Mouse (Mus musculus): ENCODE data around the gene Dpm1. TPM values are rescaled to one million over a fixed set of nuclear protein-coding genes. Genes with fewer than 3 reads are reported as not detected.

Dpm1 gene
- polyA plus RNA-seq, 2 experiments, result 18.4 to 90.6 TPM

DNA sequence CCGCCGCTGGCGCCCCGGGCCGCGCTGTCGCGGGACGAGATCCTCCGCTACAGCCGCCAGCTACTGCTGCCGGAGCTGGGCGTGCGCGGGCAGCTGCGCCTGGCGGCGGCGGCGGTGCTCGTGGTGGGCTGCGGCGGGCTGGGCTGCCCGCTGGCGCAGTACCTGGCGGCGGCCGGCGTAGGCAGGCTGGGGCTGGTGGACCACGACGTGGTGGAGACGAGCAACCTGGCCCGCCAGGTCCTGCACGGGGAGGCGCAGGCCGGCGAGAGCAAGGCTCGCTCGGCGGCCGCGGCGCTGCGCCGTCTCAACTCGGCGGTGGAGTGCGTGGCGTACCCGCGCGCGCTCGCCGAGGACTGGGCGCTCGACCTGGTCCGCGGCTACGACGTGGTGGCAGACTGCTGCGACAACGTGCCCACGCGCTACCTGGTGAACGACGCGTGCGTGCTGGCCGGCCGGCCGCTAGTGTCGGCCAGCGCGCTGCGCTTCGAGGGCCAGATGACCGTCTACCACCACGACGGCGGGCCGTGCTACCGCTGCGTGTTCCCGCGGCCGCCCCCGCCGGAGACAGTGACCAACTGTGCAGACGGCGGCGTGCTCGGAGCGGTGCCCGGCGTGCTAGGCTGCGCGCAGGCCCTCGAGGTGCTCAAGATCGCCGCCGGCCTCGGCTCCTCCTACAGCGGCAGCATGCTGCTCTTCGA lies 531 bp upstream of the Dpm1 start:
- TF ChIP-seq POLR2A (IDR thresholded peaks at IDR 0.05; ENCODE audit: borderline replicate concordance, extremely low read depth, insufficient read depth, insufficient read length), result no peak
- peak overlapping the region; percentile 97 for H3K4me2 ChIP-seq (replicated peaks; ENCODE audit: low read depth, low read length, severe bottlenecking)
- H3K9me3 ChIP-seq (ENCODE audit: control insufficient read depth, low read length), result no peaks in the 10 kb centered on the region
- peak; percentile 42; the same call in 1 of the 2 replicates for ATAC-seq (ENCODE audit: low FRiP score, low read depth)
- DNase-seq (ENCODE audit: low spot score), result no peak
- H3K4me1 ChIP-seq (ENCODE audit: control insufficient read depth, insufficient read depth, low read length), result peaks cover 19% of the 10 kb centered on the region
- peak overlapping the region; percentile 100 for H3K4me3 ChIP-seq (replicated peaks; ENCODE audit: low read length)
- peaks cover 31% of the 10 kb centered on the region for H3K36me3 ChIP-seq (ENCODE audit: control insufficient read depth, insufficient read depth, low read length)
- H3K27ac ChIP-seq (replicated peaks; ENCODE audit: low read depth, low read length), result peak overlapping the region; percentile 91
- 9% methylated on average over 61 of the region's 105 CpGs for WGBS
- H3K9ac ChIP-seq (ENCODE audit: low read depth, low read length, severe bottlenecking), result peak overlapping the region; percentile 93
- H3K27me3 ChIP-seq (ENCODE audit: control insufficient read depth, insufficient read depth, low read length), result no peaks in the 10 kb centered on the region

DNA sequence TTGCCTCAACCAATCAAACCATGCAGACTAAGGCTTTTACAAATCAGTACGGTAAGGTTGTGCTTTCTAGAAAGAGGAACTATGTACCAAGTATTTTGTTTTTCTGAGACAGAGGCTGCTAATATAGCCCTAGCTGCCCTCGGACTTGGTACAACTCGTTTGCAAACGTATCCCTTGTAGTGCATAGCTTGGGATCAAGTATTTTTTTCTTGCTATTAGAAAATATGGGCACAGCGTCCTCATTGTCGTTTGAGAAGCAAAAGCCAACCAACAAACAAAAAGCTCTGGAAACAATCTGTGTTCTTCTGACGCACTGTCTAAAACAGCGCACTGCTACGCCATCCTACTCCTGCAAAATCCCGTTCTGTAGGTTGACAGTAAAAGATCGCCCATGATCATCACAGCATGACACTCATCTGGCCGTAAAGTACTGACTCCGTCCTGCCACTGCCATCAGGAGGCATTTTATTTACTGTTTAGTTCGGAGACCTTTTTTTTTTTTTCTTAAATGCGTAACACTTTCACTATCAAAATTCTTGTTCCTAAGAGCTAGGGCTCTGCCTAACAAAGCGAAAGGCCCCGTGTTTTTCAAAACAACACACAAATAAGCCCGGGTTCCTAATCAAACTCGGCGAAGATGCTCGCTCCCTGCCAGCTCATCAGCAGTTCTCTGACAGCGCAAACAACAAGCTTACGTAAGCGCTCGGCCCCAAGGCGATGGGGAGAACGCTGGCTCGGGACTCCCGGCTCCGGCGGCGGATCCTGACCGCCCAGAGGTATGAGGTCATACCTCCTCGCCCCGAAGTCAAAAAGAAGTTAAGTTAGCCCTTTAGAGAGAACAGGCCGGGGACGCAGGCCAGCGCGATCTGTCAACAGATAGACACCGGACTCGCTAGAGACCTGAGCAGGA lies 1.0 kb downstream of the Dpm1 start:
- H3K27me3 ChIP-seq (ENCODE audit: control insufficient read depth, insufficient read depth, low read length), result no peaks in the 10 kb centered on the region
- H3K4me2 ChIP-seq (replicated peaks; ENCODE audit: low read depth, low read length, severe bottlenecking), result peak overlapping the region; percentile 97
- ATAC-seq (ENCODE audit: low FRiP score, low read depth) (no peak), DNase-seq (ENCODE audit: low spot score) (no peak)
- peak overlapping the region; percentile 93 for H3K9ac ChIP-seq (ENCODE audit: low read depth, low read length, severe bottlenecking)
- no peak for TF ChIP-seq POLR2A (IDR thresholded peaks at IDR 0.05; ENCODE audit: borderline replicate concordance, extremely low read depth, insufficient read depth, insufficient read length)
- peak overlapping the region; percentile 91 for H3K27ac ChIP-seq (replicated peaks; ENCODE audit: low read depth, low read length)
- 18% methylated on average over 41 of the region's 41 CpGs for WGBS
- H3K36me3 ChIP-seq (ENCODE audit: control insufficient read depth, insufficient read depth, low read length), result peaks cover 46% of the 10 kb centered on the region
- no peaks in the 10 kb centered on the region for H3K9me3 ChIP-seq (ENCODE audit: control insufficient read depth, low read length)
- H3K4me3 ChIP-seq (replicated peaks; ENCODE audit: low read length), result peak overlapping the region; percentile 100
- peaks cover 19% of the 10 kb centered on the region for H3K4me1 ChIP-seq (ENCODE audit: control insufficient read depth, insufficient read depth, low read length)

DNA sequence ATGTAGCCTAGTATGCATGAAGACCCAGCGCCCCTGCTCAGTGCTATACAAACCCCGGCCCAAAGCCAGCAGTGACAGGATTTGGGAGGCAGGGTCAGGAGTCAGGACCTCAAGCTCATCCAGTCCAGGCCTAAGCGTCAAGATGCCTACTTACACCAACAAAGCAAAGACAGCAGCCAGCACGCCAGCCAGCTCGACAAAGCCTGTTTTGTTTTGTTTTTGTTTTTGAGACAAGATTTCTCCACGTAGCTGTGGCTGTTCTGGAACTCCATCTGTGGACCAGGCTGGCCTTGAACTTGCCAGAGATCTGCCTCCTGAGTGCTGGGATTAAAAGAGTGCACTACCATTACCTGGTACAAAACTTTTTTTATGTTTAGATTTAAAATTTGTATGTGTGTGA lies 7.1 kb downstream of the Dpm1 start:
- 84% methylated on average over 6 of the region's 6 CpGs for WGBS
- DNase-seq (ENCODE audit: low spot score) (no peak), ATAC-seq (ENCODE audit: low FRiP score, low read depth) (no peak)
- Histone ChIP-seq H3K27ac (replicated peaks; ENCODE audit: low read depth, low read length) (no peak overlapping the region), H3K9ac (ENCODE audit: low read depth, low read length, severe bottlenecking) (no peak overlapping the region), H3K27me3 (ENCODE audit: control insufficient read depth, insufficient read depth, low read length) (no peaks in the 10 kb centered on the region), H3K4me3 (replicated peaks; ENCODE audit: low read length) (no peak overlapping the region), H3K9me3 (ENCODE audit: control insufficient read depth, low read length) (no peaks in the 10 kb centered on the region), H3K4me1 (ENCODE audit: control insufficient read depth, insufficient read depth, low read length) (no peaks in the 10 kb centered on the region), H3K36me3 (ENCODE audit: control insufficient read depth, insufficient read depth, low read length) (peaks cover 78% of the 10 kb centered on the region), H3K4me2 (replicated peaks; ENCODE audit: low read depth, low read length, severe bottlenecking) (no peak overlapping the region)
- TF ChIP-seq POLR2A (IDR thresholded peaks at IDR 0.05; ENCODE audit: borderline replicate concordance, extremely low read depth, insufficient read depth, insufficient read length), result no peak

DNA sequence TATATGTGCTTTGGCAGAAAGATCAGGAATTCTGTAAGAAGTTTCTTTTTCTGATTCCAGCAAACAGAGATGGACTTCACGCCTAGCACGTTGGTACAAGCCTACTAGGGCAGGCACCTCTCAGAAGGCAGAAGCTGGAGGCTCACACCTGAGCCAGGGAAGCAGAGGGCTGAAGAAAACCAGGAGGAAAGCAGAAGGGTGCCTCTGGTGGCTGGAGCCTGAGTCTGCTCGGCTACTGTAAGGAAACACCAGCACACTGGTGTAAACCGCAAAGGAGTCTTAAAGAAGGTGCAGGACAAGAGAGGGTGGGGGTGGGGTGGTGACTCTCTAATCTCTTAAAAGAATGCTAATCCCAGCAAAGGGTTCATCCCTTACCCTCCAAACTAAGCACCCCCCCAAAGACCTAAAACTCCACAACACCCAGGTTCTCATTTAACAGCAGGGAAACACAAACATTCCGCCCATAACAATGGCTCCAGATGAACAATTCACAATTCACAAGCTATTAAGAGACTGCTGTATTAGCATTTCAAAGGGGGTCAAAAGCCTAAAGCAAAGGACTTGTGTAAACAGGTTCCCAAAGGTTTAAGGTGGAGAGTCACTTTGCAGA lies 16.5 kb downstream of the Dpm1 start:
- no peak overlapping the region for H3K4me3 ChIP-seq (replicated peaks; ENCODE audit: low read length)
- no peak overlapping the region for H3K27ac ChIP-seq (replicated peaks; ENCODE audit: low read depth, low read length)
- H3K27me3 ChIP-seq (ENCODE audit: control insufficient read depth, insufficient read depth, low read length), result no peaks in the 10 kb centered on the region
- H3K4me1 ChIP-seq (ENCODE audit: control insufficient read depth, insufficient read depth, low read length), result no peaks in the 10 kb centered on the region
- no peak overlapping the region for H3K9ac ChIP-seq (ENCODE audit: low read depth, low read length, severe bottlenecking)
- WGBS, result 45% methylated on average over 5 of the region's 5 CpGs
- H3K4me2 ChIP-seq (replicated peaks; ENCODE audit: low read depth, low read length, severe bottlenecking), result no peak overlapping the region
- DNase-seq (ENCODE audit: low spot score) (no peak), ATAC-seq (ENCODE audit: low FRiP score, low read depth) (no peak)
- H3K9me3 ChIP-seq (ENCODE audit: control insufficient read depth, low read length), result no peaks in the 10 kb centered on the region
- TF ChIP-seq POLR2A (IDR thresholded peaks at IDR 0.05; ENCODE audit: borderline replicate concordance, extremely low read depth, insufficient read depth, insufficient read length), result no peak
- H3K36me3 ChIP-seq (ENCODE audit: control insufficient read depth, insufficient read depth, low read length), result peaks cover 84% of the 10 kb centered on the region

DNA sequence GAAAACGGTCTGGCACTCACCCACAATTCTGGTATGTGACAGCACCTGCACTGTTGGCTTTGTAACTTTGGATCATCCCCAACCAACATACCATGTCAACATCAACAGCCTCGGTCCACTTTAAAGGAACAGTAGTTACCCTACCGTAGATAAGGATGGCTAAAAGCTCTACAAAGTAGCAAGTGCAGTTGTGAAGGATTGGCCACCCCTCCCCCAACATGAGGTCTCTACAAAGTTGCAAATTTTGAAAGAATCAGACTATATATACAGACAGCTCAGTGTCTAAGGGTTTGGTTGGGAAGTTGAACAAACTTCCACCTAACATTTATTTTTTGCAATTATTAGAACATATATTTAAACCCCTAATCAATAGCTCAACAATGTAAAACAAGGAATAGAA lies 22.5 kb downstream of the Dpm1 start:
- Histone ChIP-seq H3K36me3 (ENCODE audit: control insufficient read depth, insufficient read depth, low read length) (peaks cover 48% of the 10 kb centered on the region), H3K4me2 (replicated peaks; ENCODE audit: low read depth, low read length, severe bottlenecking) (peak overlapping the region; percentile 53; the same call in 1 of the 2 replicates), H3K4me3 (replicated peaks; ENCODE audit: low read length) (peak overlapping the region; percentile 98; the same call in 1 of the 2 replicates), H3K9ac (ENCODE audit: low read depth, low read length, severe bottlenecking) (no peak overlapping the region), H3K9me3 (ENCODE audit: control insufficient read depth, low read length) (peaks cover 4% of the 10 kb centered on the region), H3K4me1 (ENCODE audit: control insufficient read depth, insufficient read depth, low read length) (peaks cover 10% of the 10 kb centered on the region), H3K27ac (replicated peaks; ENCODE audit: low read depth, low read length) (peak overlapping the region; percentile 99), H3K27me3 (ENCODE audit: control insufficient read depth, insufficient read depth, low read length) (no peaks in the 10 kb centered on the region)
- ATAC-seq (ENCODE audit: low FRiP score, low read depth) (no peak), DNase-seq (ENCODE audit: low spot score) (no peak)
- 94% methylated on average over 3 of the region's 3 CpGs for WGBS
- no peak for TF ChIP-seq POLR2A (IDR thresholded peaks at IDR 0.05; ENCODE audit: borderline replicate concordance, extremely low read depth, insufficient read depth, insufficient read length)

Measured in limb, embryonic 14.5 days (tissue).